ENCODE assay signal across 13 mouse cellular contexts in genomic region chr10:5068676-5069265, GRCm38 (mm10). TPM values are rescaled to one million over a fixed set of nuclear protein-coding genes. Genes with fewer than 3 reads are reported as not detected.
A peak's percentile ranks its signal among the peaks of the same experiment; 100 is the strongest.
DNase-seq lines count a peak whose midpoint lies in the region; ATAC-seq and TF ChIP-seq lines count a peak whose summit lies in the region.
"Had no signal": no experiment of that assay in that cellular context is flagged by ENCODE, and none has a peak within 500 bp of the region (broad histone marks: within the 10 kb centered on the region; RNA-seq: fewer than 3 reads in every experiment).

TSS of gene Gm10097 (plus strand) at chr10:5069192.

- H3K9ac ChIP-seq in heart, embryonic 13.5 days: peak within 1 kb of the TSS; percentile 74
- H3K9ac ChIP-seq in forebrain, embryonic 16.5 days (replicated peaks; ENCODE audit: low read depth, low read length): no peak within 1 kb of the TSS
- H3K9ac ChIP-seq: liver, embryonic 14.5 days; stomach, embryonic 15.5 days had no signal

- H3K4me2 ChIP-seq in heart, embryonic 13.5 days: peak within 1 kb of the TSS; percentile 63
- no peak within 1 kb of the TSS for H3K4me2 ChIP-seq in forebrain, embryonic 16.5 days (ENCODE audit: low read length)
- H3K4me2 ChIP-seq: stomach, embryonic 15.5 days had no signal

- WGBS in heart, embryonic 13.5 days: 41% methylated on average over 14 of the region's 14 CpGs
- WGBS in forebrain, embryonic 10.5 days: 89% methylated on average over 14 of the region's 14 CpGs
- 83% methylated on average over 14 of the region's 14 CpGs for WGBS in forebrain, embryonic 16.5 days

- peaks cover 5% of the 10 kb centered on the region for H3K4me1 ChIP-seq in heart, embryonic 13.5 days
- no peaks in the 10 kb centered on the region for H3K4me1 ChIP-seq in forebrain, embryonic 10.5 days
- no peaks in the 10 kb centered on the region for H3K4me1 ChIP-seq in forebrain, embryonic 16.5 days (replicated peaks; ENCODE audit: control insufficient read depth, insufficient read depth, low read length)
- H3K4me1 ChIP-seq: stomach, embryonic 15.5 days had no signal

- no peaks in the 10 kb centered on the region for H3K27me3 ChIP-seq in heart, embryonic 13.5 days (replicated peaks)
- H3K27me3 ChIP-seq in forebrain, embryonic 10.5 days (ENCODE audit: poor library complexity, severe bottlenecking): no peaks in the 10 kb centered on the region
- no peaks in the 10 kb centered on the region for H3K27me3 ChIP-seq in forebrain, embryonic 16.5 days (replicated peaks; ENCODE audit: control insufficient read depth, insufficient read depth, low read length)
- H3K27me3 ChIP-seq: CH12.LX; megakaryocyte, embryonic 14.5 days; stomach, embryonic 15.5 days had no signal

- no peak for DNase-seq in layer of hippocampus, adult 2 months (ENCODE audit: low spot score in 2 of 2)
- no peak for DNase-seq in layer of hippocampus, adult 8-10 months (ENCODE audit: low spot score in 2 of 2)
- DNase-seq in cerebellum, postnatal 25 days: peak; percentile 53 to 54
- DNase-seq in retina, postnatal 1 day: peak; percentile 44
- no peak for DNase-seq in forebrain, embryonic 10.5 days (ENCODE audit: extremely low spot score, low spot score)

- no peak within 1 kb of the TSS for H3K4me3 ChIP-seq in layer of hippocampus, adult 2 months
- peak within 1 kb of the TSS; percentile 43 for H3K4me3 ChIP-seq in heart, embryonic 13.5 days
- H3K4me3 ChIP-seq in forebrain, embryonic 10.5 days: no peak within 1 kb of the TSS
- H3K4me3 ChIP-seq in forebrain, embryonic 16.5 days (replicated peaks; ENCODE audit: low read length): no peak within 1 kb of the TSS
- H3K4me3 ChIP-seq: megakaryocyte, embryonic 14.5 days; stomach, embryonic 15.5 days had no signal

- peak; percentile 62 for ATAC-seq in heart, embryonic 13.5 days (ENCODE audit: extremely low read depth, insufficient number of reproducible peaks, low FRiP score, low TSS enrichment)
- no peak for ATAC-seq in forebrain, embryonic 16.5 days
- ATAC-seq: intestine, postnatal 0 days had no signal

- peak within 1 kb of the TSS; percentile 36 for H3K27ac ChIP-seq in layer of hippocampus, adult 2 months
- H3K27ac ChIP-seq in heart, embryonic 13.5 days (replicated peaks): peak within 1 kb of the TSS; percentile 94
- H3K27ac ChIP-seq in forebrain, embryonic 10.5 days: no peak within 1 kb of the TSS
- H3K27ac ChIP-seq in forebrain, embryonic 16.5 days (ENCODE audit: low read length): no peak within 1 kb of the TSS
- H3K27ac ChIP-seq: liver, embryonic 14.5 days; stomach, embryonic 15.5 days had no signal

- H3K9me3 ChIP-seq in heart, embryonic 13.5 days: no peaks in the 10 kb centered on the region
- H3K9me3 ChIP-seq in forebrain, embryonic 10.5 days: no peaks in the 10 kb centered on the region
- no peaks in the 10 kb centered on the region for H3K9me3 ChIP-seq in forebrain, embryonic 16.5 days (ENCODE audit: control insufficient read depth, low read length)
- H3K9me3 ChIP-seq: megakaryocyte, embryonic 14.5 days; stomach, embryonic 15.5 days had no signal

- TF ChIP-seq CTCF in layer of hippocampus, adult 2 months (conservative IDR thresholded peaks at IDR 0.05): no peak

- peaks cover 32% of the 10 kb centered on the region for H3K36me3 ChIP-seq in heart, embryonic 13.5 days
- H3K36me3 ChIP-seq in forebrain, embryonic 10.5 days (replicated peaks): no peaks in the 10 kb centered on the region
- no peaks in the 10 kb centered on the region for H3K36me3 ChIP-seq in forebrain, embryonic 16.5 days (ENCODE audit: control insufficient read depth, insufficient read depth)
- H3K36me3 ChIP-seq: stomach, embryonic 15.5 days had no signal

RNA-seq across cellular contexts. Expression of gene Gm10097, which starts in this region (rescaled TPM):
- total RNA-seq in layer of hippocampus, adult 2 months (2021): not detected
- total RNA-seq in layer of hippocampus, adult 8-10 months (2022): not detected
- 0.53 and 0.82 TPM in 2 replicates for polyA plus RNA-seq in heart, embryonic 13.5 days (2015; fragmentation: Nextera tagmentation; extraction: Ambion mirVana)
- polyA plus RNA-seq in forebrain, embryonic 10.5 days (2016; fragmentation: Nextera tagmentation; extraction: Ambion mirVana): 0.07 TPM in 1 of 2 replicates, not detected in the other
- polyA plus RNA-seq in forebrain, embryonic 16.5 days (2015; fragmentation: Nextera tagmentation; extraction: Ambion mirVana): 0.08 TPM in 1 of 2 replicates, not detected in the other
- total RNA-seq: CH12.LX had no signal
- polyA plus RNA-seq: brain, embryonic 14.5 days had no signal

Comparison
In these comparisons a context has a peak if more than half of its experiments do, and no peak if none do; other contexts are left out.
1. Peak in ATAC-seq, H3K4me3 ChIP-seq, H3K27ac ChIP-seq, H3K9ac ChIP-seq and H3K4me2 ChIP-seq in heart, embryonic 13.5 days; RNA of the gene not detected or under 1 TPM.
2. DNase-seq: peak in cerebellum, postnatal 25 days (2 of 2) and retina, postnatal 1 day (single experiment); none in layer of hippocampus, adult 2 months (0 of 2), layer of hippocampus, adult 8-10 months (0 of 2) and forebrain, embryonic 10.5 days (single experiment).